Mouse (Mus musculus) subcutaneous adipose tissue, adult 2 months (tissue): ENCODE data around the gene Fxyd3. TPM values are rescaled to one million over a fixed set of nuclear protein-coding genes. Genes with fewer than 3 reads are reported as not detected.

Experiments used
- polyA plus RNA-seq: library from polyadenylated mRNA; depleted of rRNA; stranded (reverse); fragments of >200 nt; gene quantifications from 2 replicates; pipeline ENCODE4 v1.2.3, GENCODE M21; 2012; ENCODE audit warnings: low replicate concordance; rRNA removed

Fxyd3 gene
- polyA plus RNA-seq: 1.0 and 82.9 TPM in 2 replicates

GRCm38 (mm10) chr7:31076492-31076891 lies at the start of gene Fxyd3:
TSS of gene Fxyd3 (minus strand) at chr7:31076704.

DNA sequence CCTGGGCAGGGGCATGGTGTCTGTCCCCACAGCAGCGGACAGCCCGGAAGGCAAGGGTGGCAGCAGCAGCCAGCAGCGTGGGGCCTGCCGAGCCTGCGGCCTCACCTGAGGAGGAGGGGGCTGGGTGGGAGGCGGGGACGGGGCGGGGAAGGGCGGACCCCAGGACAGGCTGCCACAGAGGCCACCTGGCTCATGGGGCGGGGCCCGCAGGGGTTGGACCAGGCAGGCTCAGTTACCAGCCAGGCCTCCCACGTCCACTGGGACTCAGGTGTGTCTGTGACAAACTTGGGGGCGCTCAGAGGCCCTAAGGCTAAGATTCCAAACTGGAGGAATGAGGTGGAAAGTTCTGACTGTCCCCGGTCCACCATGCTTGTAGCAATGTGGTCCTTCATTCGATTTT lies 38.7 kb upstream of the Fxyd3 start, which contains the start of gene Hpn:
Gene Hpn, minus strand, starts transcription at position 109 of the 400 bp plus-strand sequence.

GRCm38 (mm10) chr7:31059108-31059507 lies 17.4 kb downstream of the Fxyd3 start, which contains the start of gene Lgi4:
TSS of gene Lgi4 (plus strand) at chr7:31059342.

DNA sequence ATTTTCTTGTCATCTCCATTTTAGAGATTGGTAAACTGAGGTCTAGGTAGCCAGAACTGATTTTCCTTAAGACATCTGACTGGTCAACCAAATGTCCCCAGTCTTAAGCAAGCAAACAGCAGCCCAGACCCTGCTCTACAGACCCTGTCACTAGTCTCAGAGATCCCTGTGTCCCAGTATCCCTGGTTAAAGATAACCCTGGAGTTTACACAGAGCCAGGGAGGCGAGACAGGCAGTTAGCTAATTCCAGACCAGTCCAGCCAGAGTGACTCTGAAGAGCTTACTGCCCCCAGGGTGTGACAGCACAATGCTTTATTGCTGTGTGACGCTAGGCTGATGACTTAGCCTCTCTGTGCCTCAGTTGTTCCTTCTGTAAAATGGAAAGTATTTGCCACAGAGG lies 19.4 kb downstream of the Fxyd3 start, which contains the start of gene Fxyd1:
Gene Fxyd1, minus strand, starts transcription at position 129 of the 400 bp plus-strand sequence.

GRCm38 (mm10) chr7:31051321-31052021 lies 25.0 kb downstream of the Fxyd3 start, which contains the start of gene Fxyd7:
TSS of gene Fxyd7 (minus strand) at chr7:31051467.

DNA sequence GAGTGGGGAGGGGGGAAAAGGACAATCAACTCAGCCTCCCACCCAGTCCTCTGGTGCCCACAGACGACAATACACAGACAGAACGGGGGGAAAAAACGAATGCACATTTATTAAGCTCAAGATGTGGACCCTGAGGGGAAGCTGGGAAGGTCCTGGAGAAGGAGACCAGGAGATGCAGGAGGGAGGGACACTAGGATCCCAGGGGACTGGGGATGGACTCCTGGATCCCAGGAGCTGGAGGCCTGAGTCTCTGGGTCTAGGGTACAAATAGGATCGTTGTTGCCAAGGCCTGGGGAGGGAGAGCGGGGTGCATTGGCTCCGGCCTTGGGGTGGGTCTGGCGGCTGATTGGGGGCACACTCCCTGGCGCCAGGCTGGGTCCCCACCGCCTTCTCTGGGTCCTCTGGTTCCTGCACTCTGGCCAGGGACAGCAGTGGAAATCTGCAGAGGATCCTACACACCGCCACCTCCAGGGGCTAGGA lies 34.0 kb downstream of the Fxyd3 start, which contains the start of gene Fxyd5:
Gene Fxyd5, minus strand, starts transcription at position 51 of the 480 bp plus-strand sequence.

Other genes starting within 250 kb of the Fxyd3 start
- gene Ffar3, start 220.5 kb downstream of the Fxyd3 start, polyA plus RNA-seq: not detected in 2 replicates
- 0.03 and 0.05 TPM in 2 replicates for gene Ffar1, start 215.1 kb downstream of the Fxyd3 start, polyA plus RNA-seq
- 1.3 and 4.4 TPM in 2 replicates for gene Cd22, start 196.4 kb downstream of the Fxyd3 start, polyA plus RNA-seq
- gene Mag, start 161.8 kb downstream of the Fxyd3 start, polyA plus RNA-seq: 0.72 and 1.3 TPM in 2 replicates
- gene Hamp2, start 152.0 kb downstream of the Fxyd3 start, polyA plus RNA-seq: 0.77 and 1.3 TPM in 2 replicates
- gene Hamp, start 132.7 kb downstream of the Fxyd3 start, polyA plus RNA-seq: 0.64 and 3.8 TPM in 2 replicates
- 99.1 and 134 TPM in 2 replicates for gene Usf2, start 119.9 kb downstream of the Fxyd3 start, polyA plus RNA-seq
- 5.2 and 72.6 TPM in 2 replicates for gene Lsr, start 103.2 kb downstream of the Fxyd3 start, polyA plus RNA-seq
- gene Fam187b, start 102.9 kb downstream of the Fxyd3 start, polyA plus RNA-seq: 0.40 and 1.7 TPM in 2 replicates
- gene Fxyd5, start 34.2 kb downstream of the Fxyd3 start, polyA plus RNA-seq: 111 and 190 TPM in 2 replicates
- 5.3 and 9.8 TPM in 2 replicates for gene Fxyd7, start 25.2 kb downstream of the Fxyd3 start, polyA plus RNA-seq
- 596 and 782 TPM in 2 replicates for gene Fxyd1, start 19.5 kb downstream of the Fxyd3 start, polyA plus RNA-seq
- gene Lgi4, start 17.4 kb downstream of the Fxyd3 start, polyA plus RNA-seq: 10.8 and 12.4 TPM in 2 replicates
- gene Hpn, start 38.6 kb upstream of the Fxyd3 start, polyA plus RNA-seq: 3.1 and 15.4 TPM in 2 replicates
- gene Scn1b, start 50.3 kb upstream of the Fxyd3 start, polyA plus RNA-seq: 58.1 and 69.7 TPM in 2 replicates
- gene Gramd1a, start 79.2 kb upstream of the Fxyd3 start, polyA plus RNA-seq: 113 and 153 TPM in 2 replicates
- gene Scgb2b2, start 213.8 kb upstream of the Fxyd3 start, polyA plus RNA-seq: not detected in 2 replicates
- not detected in 2 replicates for gene Scgb1b2, start 215.1 kb upstream of the Fxyd3 start, polyA plus RNA-seq